Mouse (Mus musculus): ENCODE measurements around the gene Grn. TPM values are rescaled to one million over a fixed set of nuclear protein-coding genes. Genes with fewer than 3 reads are reported as not detected.

The Grn gene
- polyA plus RNA-seq, 1 experiment from 2014 or later: 155 TPM

GRCm38 (mm10) chr11:102478671-102479070 lies 48.6 kb downstream of the Grn start:
- Histone ChIP-seq H3K9me3 (no peaks in the 10 kb centered on the region), H3K4me1 (no peaks in the 10 kb centered on the region), H3K9ac (no peak overlapping the region), H3K36me3 (peaks cover 39% of the 10 kb centered on the region), H3K4me3 (replicated peaks) (no peak overlapping the region), H3K4me2 (no peak overlapping the region), H3K27ac (no peak overlapping the region), H3K27me3 (replicated peaks) (no peaks in the 10 kb centered on the region)
- ATAC-seq (ENCODE audit: insufficient read depth, low FRiP score, low read depth): no peak
- 88% methylated on average over 3 of the region's 3 CpGs for WGBS

GRCm38 (mm10) chr11:102479581-102479980 lies 49.5 kb downstream of the Grn start:
- H3K4me3 ChIP-seq (replicated peaks): no peak overlapping the region
- H3K36me3 ChIP-seq: peaks cover 40% of the 10 kb centered on the region
- no peak for ATAC-seq (ENCODE audit: insufficient read depth, low FRiP score, low read depth)
- no peaks in the 10 kb centered on the region for H3K4me1 ChIP-seq
- H3K9me3 ChIP-seq: no peaks in the 10 kb centered on the region
- no peak overlapping the region for H3K27ac ChIP-seq
- no peak overlapping the region for H3K4me2 ChIP-seq
- WGBS: 95% methylated on average over 23 of the region's 23 CpGs
- no peaks in the 10 kb centered on the region for H3K27me3 ChIP-seq (replicated peaks)
- H3K9ac ChIP-seq: no peak overlapping the region

GRCm38 (mm10) chr11:102480111-102480510 lies 50.0 kb downstream of the Grn start:
- 94% methylated on average over 15 of the region's 15 CpGs for WGBS
- no peak overlapping the region for H3K4me3 ChIP-seq (replicated peaks)

GRCm38 (mm10) chr11:102480897-102481296 lies 50.8 kb downstream of the Grn start:
- ATAC-seq (ENCODE audit: insufficient read depth, low FRiP score, low read depth): no peak
- no peak overlapping the region for H3K4me2 ChIP-seq
- no peaks in the 10 kb centered on the region for H3K9me3 ChIP-seq
- H3K4me3 ChIP-seq (replicated peaks): no peak overlapping the region
- WGBS: 86% methylated on average over 4 of the region's 4 CpGs
- no peaks in the 10 kb centered on the region for H3K4me1 ChIP-seq
- no peak overlapping the region for H3K27ac ChIP-seq
- H3K27me3 ChIP-seq (replicated peaks): no peaks in the 10 kb centered on the region
- no peak overlapping the region for H3K9ac ChIP-seq
- peaks cover 48% of the 10 kb centered on the region for H3K36me3 ChIP-seq

More at GRCm38 (mm10) chr11:102480111-102480510, 50.0 kb downstream of the Grn start:
- no peak for ATAC-seq (ENCODE audit: insufficient read depth, low FRiP score, low read depth)
- Histone ChIP-seq H3K4me1 (no peaks in the 10 kb centered on the region), H3K27ac (no peak overlapping the region), H3K4me2 (no peak overlapping the region), H3K36me3 (peaks cover 45% of the 10 kb centered on the region), H3K9me3 (no peaks in the 10 kb centered on the region), H3K27me3 (replicated peaks) (no peaks in the 10 kb centered on the region), H3K9ac (no peak overlapping the region)

DNA sequence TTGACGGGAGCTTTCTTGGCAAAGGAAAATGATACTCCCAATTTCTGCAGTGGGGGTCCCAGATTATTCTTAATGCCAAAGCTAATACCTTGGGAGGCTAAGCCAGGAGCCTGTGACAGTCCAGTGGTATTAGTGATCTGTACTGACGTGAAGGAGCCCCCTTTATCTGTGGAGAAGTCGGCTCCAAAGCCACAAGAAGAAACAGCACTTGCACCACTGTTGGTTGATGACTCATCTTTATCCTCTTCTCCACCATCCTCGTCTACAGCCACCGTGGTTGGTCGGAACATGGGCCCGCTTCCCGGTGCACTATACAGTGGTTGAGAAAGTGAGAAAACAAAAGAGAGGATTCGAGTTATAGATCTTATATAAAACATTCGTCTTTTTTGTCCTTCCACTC lies 51.7 kb downstream of the Grn start:
- Histone ChIP-seq H3K9me3 (no peaks in the 10 kb centered on the region), H3K9ac (no peak overlapping the region), H3K4me1 (no peaks in the 10 kb centered on the region), H3K27ac (no peak overlapping the region), H3K27me3 (replicated peaks) (no peaks in the 10 kb centered on the region), H3K4me2 (no peak overlapping the region), H3K36me3 (peaks cover 52% of the 10 kb centered on the region), H3K4me3 (replicated peaks) (no peak overlapping the region)
- 94% methylated on average over 10 of the region's 10 CpGs for WGBS
- ATAC-seq (ENCODE audit: insufficient read depth, low FRiP score, low read depth): no peak

Small RNA genes lying within 50 kb of the gene (microRNA-seq; reads per million reads assigned to microRNA genes)
- not detected for gene Mir6930

Other genes with a start within 250 kb of the Grn start
- gene Lsm12, start 245.0 kb upstream of the Grn start, polyA plus RNA-seq (2015; fragmentation: Nextera tagmentation; extraction: Ambion mirVana): 110 and 112 TPM in 2 replicates
- gene G6pc3, start 240.7 kb upstream of the Grn start, polyA plus RNA-seq (2015; fragmentation: Nextera tagmentation; extraction: Ambion mirVana): 29.6 and 32.1 TPM in 2 replicates
- gene Hdac5, start 200.1 kb upstream of the Grn start, polyA plus RNA-seq (2015; fragmentation: Nextera tagmentation; extraction: Ambion mirVana): 68.7 and 71.3 TPM in 2 replicates
- gene BC030867, start 181.4 kb upstream of the Grn start, polyA plus RNA-seq (2015; fragmentation: Nextera tagmentation; extraction: Ambion mirVana): 11.4 and 11.7 TPM in 2 replicates
- 0.09 TPM in 1 of 2 replicates, not detected in the other for gene Asb16, start 161.6 kb upstream of the Grn start, polyA plus RNA-seq (2015; fragmentation: Nextera tagmentation; extraction: Ambion mirVana)
- gene Tmub2, start 145.4 kb upstream of the Grn start, polyA plus RNA-seq (2015; fragmentation: Nextera tagmentation; extraction: Ambion mirVana): 47.8 and 51.9 TPM in 2 replicates
- 14.5 and 14.8 TPM in 2 replicates for gene Atxn7l3, start 133.7 kb upstream of the Grn start, polyA plus RNA-seq (2015; fragmentation: Nextera tagmentation; extraction: Ambion mirVana)
- gene Ubtf, start 110.6 kb upstream of the Grn start, polyA plus RNA-seq (2015; fragmentation: Nextera tagmentation; extraction: Ambion mirVana): 82.7 and 83.0 TPM in 2 replicates
- gene Slc4a1, start 64.1 kb upstream of the Grn start, polyA plus RNA-seq (2015; fragmentation: Nextera tagmentation; extraction: Ambion mirVana): 31.8 and 68.8 TPM in 2 replicates
- gene Rundc3a, start 36.9 kb upstream of the Grn start, polyA plus RNA-seq (2015; fragmentation: Nextera tagmentation; extraction: Ambion mirVana): 8.8 and 9.2 TPM in 2 replicates
- 256 and 259 TPM in 2 replicates for gene Slc25a39, start 22.4 kb upstream of the Grn start, polyA plus RNA-seq (2015; fragmentation: Nextera tagmentation; extraction: Ambion mirVana)
- 5.5 and 6.1 TPM in 2 replicates for gene Fam171a2, start 17.4 kb downstream of the Grn start, polyA plus RNA-seq (2015; fragmentation: Nextera tagmentation; extraction: Ambion mirVana)
- 7.3 and 7.8 TPM in 2 replicates for gene Itga2b, start 39.8 kb downstream of the Grn start, polyA plus RNA-seq (2015; fragmentation: Nextera tagmentation; extraction: Ambion mirVana)
- 47.4 and 51.0 TPM in 2 replicates for gene Gpatch8, start 126.1 kb downstream of the Grn start, polyA plus RNA-seq (2015; fragmentation: Nextera tagmentation; extraction: Ambion mirVana)
- gene Gm11627, start 149.1 kb downstream of the Grn start, polyA plus RNA-seq (2015; fragmentation: Nextera tagmentation; extraction: Ambion mirVana): 19.2 TPM in 2 replicates
- 21.9 and 23.7 TPM in 2 replicates for gene Fzd2, start 174.1 kb downstream of the Grn start, polyA plus RNA-seq (2015; fragmentation: Nextera tagmentation; extraction: Ambion mirVana)
- gene Meioc, start 233.4 kb downstream of the Grn start, polyA plus RNA-seq (2015; fragmentation: Nextera tagmentation; extraction: Ambion mirVana): 0.55 and 1.0 TPM in 2 replicates